Mouse (Mus musculus): ENCODE results near the gene H2-T22. TPM values are rescaled to one million over a fixed set of nuclear protein-coding genes. Genes with fewer than 3 reads are reported as not detected.
"Not testable (repeated sequence)": the region's sequence is repeated elsewhere in the genome, so short reads cannot be mapped to it uniquely, and the experiment has no call there.

Gene H2-T22
- polyA plus RNA-seq, 1 experiment from 2014 or later, result 4.0 TPM

DNA sequence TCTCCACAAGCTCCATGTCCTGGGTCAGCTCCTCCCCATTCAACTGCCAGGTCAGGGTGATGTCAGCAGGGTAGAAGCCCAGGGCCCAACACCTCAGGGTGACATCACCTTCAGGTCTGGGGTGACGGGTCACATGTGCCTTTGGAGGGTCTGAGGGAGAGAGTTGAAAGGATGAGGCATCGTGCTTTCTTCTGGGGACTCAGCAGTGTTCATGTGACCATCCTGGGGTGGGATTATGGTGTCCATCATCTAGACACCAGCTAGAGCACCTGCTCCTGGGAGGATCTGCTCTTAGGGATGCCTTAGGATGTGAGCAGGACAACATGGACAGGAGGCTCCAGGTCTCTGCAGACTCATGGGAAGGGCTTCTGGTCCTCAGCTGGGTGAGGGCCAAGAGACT lies 1.9 kb downstream of the H2-T22 start:
- not testable (repeated sequence) for H3K27ac ChIP-seq; H3K4me1 ChIP-seq; H3K27me3 ChIP-seq; H3K9ac ChIP-seq; H3K36me3 ChIP-seq (ENCODE audit: poor library complexity, severe bottlenecking); H3K4me2 ChIP-seq; H3K4me3 ChIP-seq; ATAC-seq; H3K9me3 ChIP-seq (replicated peaks)
- 73% methylated on average over 2 of the region's 2 CpGs for WGBS

- 88% methylated on average over 13 of the region's 13 CpGs for WGBS
- H3K27me3 ChIP-seq; ATAC-seq; H3K4me2 ChIP-seq; H3K4me3 ChIP-seq; H3K36me3 ChIP-seq (ENCODE audit: poor library complexity, severe bottlenecking); H3K27ac ChIP-seq; H3K4me1 ChIP-seq; H3K9ac ChIP-seq; H3K9me3 ChIP-seq (replicated peaks): not testable (repeated sequence)
These were observed 6.4 kb downstream of the H2-T22 start for GRCm38 (mm10) chr17:36036126-36036525.

- H3K36me3 ChIP-seq (ENCODE audit: poor library complexity, severe bottlenecking); H3K27ac ChIP-seq; H3K9ac ChIP-seq; ATAC-seq; H3K4me2 ChIP-seq; H3K9me3 ChIP-seq (replicated peaks); H3K27me3 ChIP-seq; H3K4me3 ChIP-seq; H3K4me1 ChIP-seq: not testable (repeated sequence)
- 40% methylated on average over 3 of the region's 3 CpGs for WGBS
These were observed 7.4 kb downstream of the H2-T22 start for GRCm38 (mm10) chr17:36035010-36035638.

DNA sequence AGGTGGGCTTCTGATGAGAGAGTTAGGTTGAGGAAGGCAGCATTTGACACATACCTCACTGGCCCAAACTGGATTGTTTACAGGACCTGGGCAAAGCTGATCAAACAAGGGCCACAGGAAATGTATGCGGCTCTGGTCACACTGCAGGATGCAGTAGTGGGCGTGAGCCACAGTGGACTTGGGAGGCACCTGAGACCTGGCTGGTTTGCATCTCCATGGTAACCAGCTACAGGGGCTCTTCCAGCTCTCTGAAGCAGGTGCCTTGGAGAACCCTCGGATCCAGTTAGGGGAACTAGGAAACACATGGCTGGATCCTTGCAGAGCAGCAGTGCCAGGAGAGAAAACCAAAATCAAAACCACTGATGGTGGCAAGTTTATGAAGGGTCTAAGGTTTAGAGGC lies 8.0 kb downstream of the H2-T22 start:
- ATAC-seq; H3K4me3 ChIP-seq; H3K27me3 ChIP-seq; H3K4me2 ChIP-seq; H3K36me3 ChIP-seq (ENCODE audit: poor library complexity, severe bottlenecking); H3K27ac ChIP-seq; H3K9me3 ChIP-seq (replicated peaks); H3K4me1 ChIP-seq; H3K9ac ChIP-seq: not testable (repeated sequence)
- WGBS, result 64% methylated on average over 3 of the region's 3 CpGs

DNA sequence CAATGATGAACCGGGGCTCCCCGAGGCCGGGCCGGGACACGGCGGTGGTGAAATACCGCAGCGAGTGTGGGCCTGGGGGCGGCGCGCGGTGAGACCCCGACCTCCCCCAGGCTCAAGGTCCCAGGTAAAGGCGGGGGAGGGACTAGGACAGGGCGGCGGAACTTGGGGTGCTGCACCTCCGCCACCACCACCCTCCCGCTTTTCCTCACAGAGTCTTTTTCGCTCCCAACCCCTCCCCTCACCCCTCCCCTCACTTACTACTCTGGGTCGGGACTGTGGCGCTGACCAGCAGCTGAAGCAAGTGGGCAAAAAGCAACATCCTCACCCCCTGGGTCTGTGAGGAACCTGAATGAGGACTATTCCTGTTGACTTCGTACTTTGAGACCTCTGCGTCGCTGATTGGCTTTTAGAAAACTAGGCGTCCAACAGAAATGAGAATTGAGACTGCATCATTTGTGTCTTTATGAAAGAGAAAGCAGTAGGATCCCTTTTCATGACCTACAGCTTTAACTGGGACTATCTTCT lies 10.1 kb downstream of the H2-T22 start, which contains the start of gene H2-T23:
TSS of gene H2-T23 (minus strand) at position 505 of the 525 bp plus-strand sequence.
- peak within 1 kb of the TSS; percentile 81 for H3K4me2 ChIP-seq
- not testable (repeated sequence) for H3K4me1 ChIP-seq; H3K9me3 ChIP-seq (replicated peaks); H3K27me3 ChIP-seq; H3K36me3 ChIP-seq (ENCODE audit: poor library complexity, severe bottlenecking); H3K27ac ChIP-seq
- WGBS, result under 1% methylated on average over 25 of the region's 25 CpGs
- H3K9ac ChIP-seq, result peak within 1 kb of the TSS; percentile 65
- ATAC-seq, result peak; percentile 55
- peak within 1 kb of the TSS; percentile 47 for H3K4me3 ChIP-seq

- not testable (repeated sequence) for H3K4me1 ChIP-seq; H3K9me3 ChIP-seq (replicated peaks); H3K27me3 ChIP-seq; H3K27ac ChIP-seq; H3K36me3 ChIP-seq (ENCODE audit: poor library complexity, severe bottlenecking)
- H3K9ac ChIP-seq, result peak overlapping the region; percentile 65
- H3K4me3 ChIP-seq, result peak overlapping the region; percentile 47
- peak overlapping the region; percentile 81 for H3K4me2 ChIP-seq
- whole genome bisulfite sequencing, result 1% methylated on average over 40 of the region's 40 CpGs
- ATAC-seq, result peak; percentile 61
These were observed 10.8 kb downstream of the H2-T22 start for GRCm38 (mm10) chr17:36031583-36032331.

DNA sequence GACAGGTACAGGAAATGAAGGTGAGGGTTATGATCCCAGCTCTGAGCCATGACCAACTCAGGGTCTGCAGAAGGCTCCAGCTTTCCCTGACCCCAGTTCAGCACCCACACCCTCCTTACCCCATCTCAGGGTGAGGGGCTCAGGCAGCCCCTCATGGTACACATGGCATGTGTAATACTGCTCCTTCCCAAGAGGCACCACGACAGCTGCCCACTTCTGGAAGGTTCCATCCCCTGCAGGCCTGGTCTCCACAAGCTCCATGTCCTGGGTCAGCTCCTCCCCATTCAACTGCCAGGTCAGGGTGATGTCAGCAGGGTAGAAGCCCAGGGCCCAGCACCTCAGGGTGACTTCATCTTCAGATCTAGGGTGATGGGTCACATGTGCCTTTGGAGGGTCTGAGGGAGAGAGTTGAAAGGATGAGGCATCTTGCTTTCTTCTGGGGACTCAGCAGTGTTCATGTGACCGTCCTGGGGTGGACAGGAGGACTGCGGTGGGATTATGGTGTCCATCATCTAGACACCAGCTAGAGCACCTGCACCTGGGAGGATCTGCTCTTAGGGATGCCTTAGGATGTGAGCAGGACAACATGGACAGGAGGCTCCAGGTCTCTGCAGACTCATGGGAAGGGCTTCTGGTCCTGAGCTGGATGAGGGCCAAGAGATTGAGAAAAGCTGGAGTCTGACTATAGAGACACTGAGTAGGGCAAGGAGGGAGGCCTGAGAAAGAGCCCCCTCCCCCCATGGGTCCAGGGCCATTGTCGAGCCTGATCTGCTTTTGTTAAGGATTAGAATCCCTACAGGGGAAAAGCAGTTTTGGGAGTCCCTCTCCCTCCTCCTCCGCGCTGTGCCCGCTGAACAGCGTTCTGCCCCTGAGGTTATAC lies 11.6 kb downstream of the H2-T22 start:
- peak overlapping the region; percentile 81 for H3K4me2 ChIP-seq
- 34% methylated on average over 8 of the region's 8 CpGs for WGBS
- H3K27me3 ChIP-seq; H3K36me3 ChIP-seq (ENCODE audit: poor library complexity, severe bottlenecking); H3K27ac ChIP-seq; ATAC-seq; H3K9me3 ChIP-seq (replicated peaks); H3K4me1 ChIP-seq: not testable (repeated sequence)
- H3K4me3 ChIP-seq, result peak overlapping the region; percentile 47
- peak overlapping the region; percentile 65 for H3K9ac ChIP-seq

- ATAC-seq; H3K4me3 ChIP-seq; H3K9me3 ChIP-seq (replicated peaks); H3K36me3 ChIP-seq (ENCODE audit: poor library complexity, severe bottlenecking); H3K4me2 ChIP-seq; H3K9ac ChIP-seq; H3K27ac ChIP-seq; H3K27me3 ChIP-seq; H3K4me1 ChIP-seq: not testable (repeated sequence)
- 93% methylated on average over 4 of the region's 4 CpGs for WGBS
These were observed 12.4 kb downstream of the H2-T22 start for GRCm38 (mm10) chr17:36030046-36030702.

- Histone ChIP-seq H3K9ac (no peak overlapping the region), H3K4me3 (no peak overlapping the region), H3K4me2 (no peak overlapping the region), H3K36me3 (ENCODE audit: poor library complexity, severe bottlenecking) (no peaks in the 10 kb centered on the region), H3K27me3 (no peaks in the 10 kb centered on the region), H3K9me3 (replicated peaks) (no peaks in the 10 kb centered on the region), H3K27ac (no peak overlapping the region), H3K4me1 (peaks cover 9% of the 10 kb centered on the region)
- no peak for ATAC-seq
- 89% methylated on average over 7 of the region's 7 CpGs for WGBS
These were observed 13.5 kb downstream of the H2-T22 start for GRCm38 (mm10) chr17:36028879-36029619.

DNA sequence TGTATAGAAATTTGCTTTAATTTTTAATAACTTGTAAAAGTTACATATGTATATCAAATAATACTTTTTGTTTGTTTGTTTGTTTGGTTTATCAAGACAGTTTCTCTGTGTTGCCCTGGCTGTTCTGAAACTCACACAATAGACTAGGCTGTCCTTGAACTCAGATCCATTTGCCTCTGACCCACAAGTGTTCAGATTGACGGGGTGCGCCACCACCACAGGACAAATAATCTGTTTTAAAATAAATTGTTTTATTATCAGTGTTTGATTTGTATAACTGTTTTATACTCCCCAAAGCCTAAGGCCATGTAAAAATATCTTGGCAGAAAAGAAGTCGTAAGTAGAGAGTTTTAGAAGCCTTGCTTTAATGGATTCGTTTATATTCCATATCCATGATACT lies 14.9 kb downstream of the H2-T22 start:
- no peak overlapping the region for H3K27ac ChIP-seq
- H3K9me3 ChIP-seq (replicated peaks), result no peaks in the 10 kb centered on the region
- ATAC-seq, result no peak
- H3K27me3 ChIP-seq, result no peaks in the 10 kb centered on the region
- no peaks in the 10 kb centered on the region for H3K36me3 ChIP-seq (ENCODE audit: poor library complexity, severe bottlenecking)
- 93% methylated on average over 4 of the region's 4 CpGs for WGBS
- H3K4me1 ChIP-seq, result peaks cover 9% of the 10 kb centered on the region
- H3K4me3 ChIP-seq, result no peak overlapping the region
- H3K4me2 ChIP-seq, result no peak overlapping the region
- no peak overlapping the region for H3K9ac ChIP-seq

GRCm38 (mm10) chr17:36025901-36026300 lies 16.6 kb downstream of the H2-T22 start:
- H3K4me3 ChIP-seq, result no peak overlapping the region
- no peak for ATAC-seq
- H3K27me3 ChIP-seq, result no peaks in the 10 kb centered on the region
- H3K9me3 ChIP-seq (replicated peaks), result no peaks in the 10 kb centered on the region
- 95% methylated on average over 4 of the region's 4 CpGs for WGBS
- peaks cover under 1% of the 10 kb centered on the region; the same call in 1 of the 2 replicates for H3K4me1 ChIP-seq
- no peaks in the 10 kb centered on the region for H3K36me3 ChIP-seq (ENCODE audit: poor library complexity, severe bottlenecking)
- H3K9ac ChIP-seq, result no peak overlapping the region
- no peak overlapping the region for H3K27ac ChIP-seq
- H3K4me2 ChIP-seq, result no peak overlapping the region

Measured in forebrain, embryonic 13.5 days (tissue).